Mouse (Mus musculus) heart, embryonic 12.5 days (tissue): ENCODE results near the gene Tbc1d8b. TPM values are rescaled to one million over a fixed set of nuclear protein-coding genes. Genes with fewer than 3 reads are reported as not detected.

ENCODE experiments used
- polyA plus RNA-seq: library from polyadenylated mRNA; unstranded; fragments of >200 nt; fragmentation: Nextera tagmentation; extraction: Ambion mirVana; gene quantifications from 2 replicates; pipeline ENCODE4 v1.2.1, GENCODE M21; 2016

Tbc1d8b gene
- polyA plus RNA-seq, 1 experiment from 2014 or later: 3.7 TPM

Other genes with a start within 250 kb of the Tbc1d8b start
- 1.6 TPM in 2 replicates for gene D330045A20Rik, start 204.6 kb upstream of the Tbc1d8b start, polyA plus RNA-seq
- gene Rnf128, start 121.7 kb upstream of the Tbc1d8b start, polyA plus RNA-seq: 32.3 and 32.7 TPM in 2 replicates
- gene Gm15013, start 29.5 kb downstream of the Tbc1d8b start, polyA plus RNA-seq: 0.41 TPM in 1 of 2 replicates, not detected in the other
- not detected in 2 replicates for gene Ripply1, start 97.4 kb downstream of the Tbc1d8b start, polyA plus RNA-seq
- gene Cldn2, start 115.8 kb downstream of the Tbc1d8b start, polyA plus RNA-seq: 0.08 and 0.27 TPM in 2 replicates
- gene Morc4, start 186.7 kb downstream of the Tbc1d8b start, polyA plus RNA-seq: 13.4 and 15.6 TPM in 2 replicates